8 mouse cellular contexts compared by ENCODE assay signal in genomic region chr9:119978151-119978810, GRCm38 (mm10). TPM values are rescaled to one million over a fixed set of nuclear protein-coding genes. Genes with fewer than 3 reads are reported as not detected.
DNase-seq lines count a peak whose midpoint lies in the region; ATAC-seq and TF ChIP-seq lines count a peak whose summit lies in the region.

No protein-coding gene starts in this region.

- no peaks in the 10 kb centered on the region for H3K27me3 ChIP-seq in hindbrain, postnatal 0 days (ENCODE audit: insufficient read depth, low read length)
- peaks cover 10% of the 10 kb centered on the region for H3K27me3 ChIP-seq in hindbrain, embryonic 14.5 days (ENCODE audit: control insufficient read depth, insufficient read depth, low read length)
- no peaks in the 10 kb centered on the region for H3K27me3 ChIP-seq in E14TG2a.4 (ENCODE audit: insufficient read depth, low read length)
- no peaks in the 10 kb centered on the region for H3K27me3 ChIP-seq in embryonic facial prominence, embryonic 10.5 days (replicated peaks; ENCODE audit: low read depth, poor library complexity, severe bottlenecking)

- no peak overlapping the region for H3K9ac ChIP-seq in hindbrain, postnatal 0 days (replicated peaks; ENCODE audit: low read length)
- no peak overlapping the region for H3K9ac ChIP-seq in hindbrain, embryonic 14.5 days

- H3K4me3 ChIP-seq in hindbrain, postnatal 0 days (ENCODE audit: low read length), result no peak overlapping the region
- H3K4me3 ChIP-seq in hindbrain, embryonic 14.5 days (replicated peaks; ENCODE audit: low read length), result no peak overlapping the region
- H3K4me3 ChIP-seq in E14TG2a.4 (replicated peaks; ENCODE audit: low read length), result peak overlapping the region; percentile 68
- 0 out of 2 replicates have a peak overlapping the region, but pooled peaks have one; percentile 11 for H3K4me3 ChIP-seq in embryonic facial prominence, embryonic 10.5 days

- DNase-seq in hindbrain, postnatal 0 days (ENCODE audit: low spot score), result peak; percentile 25
- DNase-seq in hindbrain, embryonic 14.5 days (ENCODE audit: low spot score), result no peak
- no peak for DNase-seq in embryonic facial prominence, embryonic 10.5 days (ENCODE audit: low spot score)
- DNase-seq in spleen, adult 18-20 months, result peak; percentile 68 to 69
- DNase-seq in frontal cortex, adult 2 months (ENCODE audit: extremely low spot score in 1 of 2, low spot score in 1 of 2), result no peak
- DNase-seq in adrenal gland, adult 2 months, result no peak

- no peak for ATAC-seq in hindbrain, postnatal 0 days
- ATAC-seq in hindbrain, embryonic 14.5 days (ENCODE audit: low FRiP score), result no peak
- ATAC-seq in frontal cortex, adult (ENCODE audit: low TSS enrichment), result no peak

- H3K4me2 ChIP-seq in hindbrain, postnatal 0 days (ENCODE audit: low read depth, low read length), result no peak overlapping the region
- H3K4me2 ChIP-seq in hindbrain, embryonic 14.5 days (replicated peaks), result no peak overlapping the region

- WGBS in hindbrain, postnatal 0 days, result 45% methylated on average over 9 of the region's 9 CpGs
- 45% methylated on average over 9 of the region's 9 CpGs for WGBS in hindbrain, embryonic 14.5 days
- WGBS in embryonic facial prominence, embryonic 10.5 days, result 47% methylated on average over 9 of the region's 9 CpGs

- no peak overlapping the region; the same call in 1 of the 2 replicates for H3K27ac ChIP-seq in hindbrain, postnatal 0 days
- H3K27ac ChIP-seq in hindbrain, embryonic 14.5 days, result no peak overlapping the region
- H3K27ac ChIP-seq in embryonic facial prominence, embryonic 10.5 days (replicated peaks), result peak overlapping the region; percentile 63

- H3K9me3 ChIP-seq in hindbrain, postnatal 0 days (ENCODE audit: low read length), result no peaks in the 10 kb centered on the region
- H3K9me3 ChIP-seq in hindbrain, embryonic 14.5 days (ENCODE audit: control insufficient read depth, low read length), result no peaks in the 10 kb centered on the region
- H3K9me3 ChIP-seq in E14TG2a.4 (ENCODE audit: low read length), result no peaks in the 10 kb centered on the region
- H3K9me3 ChIP-seq in embryonic facial prominence, embryonic 10.5 days, result no peaks in the 10 kb centered on the region

- no peak for TF ChIP-seq CTCF in hindbrain, postnatal 0 days (IDR thresholded peaks at IDR 0.05; ENCODE audit: low read depth)
- TF ChIP-seq CTCF in E14TG2a.4 (conservative IDR thresholded peaks at IDR 0.05; ENCODE audit: low read length), result no peak

- H3K36me3 ChIP-seq in hindbrain, postnatal 0 days (ENCODE audit: insufficient read depth, low read length), result 0 out of 2 replicates have a peak, but pooled peaks cover 3% of the 10 kb centered on the region
- no peaks in the 10 kb centered on the region for H3K36me3 ChIP-seq in hindbrain, embryonic 14.5 days (replicated peaks; ENCODE audit: control insufficient read depth, insufficient read depth)
- peaks cover 44% of the 10 kb centered on the region for H3K36me3 ChIP-seq in E14TG2a.4 (ENCODE audit: insufficient read depth, low read length)
- peaks cover 28% of the 10 kb centered on the region for H3K36me3 ChIP-seq in embryonic facial prominence, embryonic 10.5 days (replicated peaks)

- peaks cover 27% of the 10 kb centered on the region for H3K4me1 ChIP-seq in hindbrain, postnatal 0 days (ENCODE audit: insufficient read depth, low read length)
- H3K4me1 ChIP-seq in hindbrain, embryonic 14.5 days (replicated peaks; ENCODE audit: control insufficient read depth, insufficient read depth, low read length), result peaks cover 39% of the 10 kb centered on the region
- H3K4me1 ChIP-seq in E14TG2a.4 (replicated peaks; ENCODE audit: low read depth, low read length), result peaks cover 97% of the 10 kb centered on the region
- H3K4me1 ChIP-seq in embryonic facial prominence, embryonic 10.5 days, result peaks cover 70% of the 10 kb centered on the region

RNA-seq across cellular contexts. Expression of gene Csrnp1, which starts 6.2 kb away (rescaled TPM):
- 4.5 and 17.4 TPM in 2 replicates for total RNA-seq in hindbrain, postnatal 0 days (2014; rRNA removed)
- 2.7 and 3.1 TPM in 2 replicates for polyA plus RNA-seq in hindbrain, postnatal 0 days (2015; fragmentation: Nextera tagmentation; extraction: Ambion mirVana)
- 0.68 and 0.80 TPM in 2 replicates for polyA plus RNA-seq in hindbrain, embryonic 14.5 days (2014; fragmentation: Nextera tagmentation; extraction: Ambion mirVana)
- polyA plus RNA-seq in embryonic facial prominence, embryonic 10.5 days (2016; fragmentation: Nextera tagmentation; extraction: Ambion mirVana), result 3.1 and 4.8 TPM in 2 replicates
- polyA plus RNA-seq in frontal cortex, adult 2 months (2012; rRNA removed), result 11.2 and 16.6 TPM in 2 replicates
- total RNA-seq in adrenal gland, adult 2 months (2021), result 10 to 100 TPM; 18.7 to 26.5 TPM
- 45.6 and 51.3 TPM in 2 replicates for polyA plus RNA-seq in adrenal gland, adult 2 months (2012; rRNA removed)

RNA-seq across cellular contexts. Expression of gene Ttc21a, which starts 40.9 kb away (rescaled TPM):
- total RNA-seq in hindbrain, postnatal 0 days (2014; rRNA removed), result 4.7 and 4.9 TPM in 2 replicates
- 0.90 and 1.1 TPM in 2 replicates for polyA plus RNA-seq in hindbrain, postnatal 0 days (2015; fragmentation: Nextera tagmentation; extraction: Ambion mirVana)
- 1.2 TPM in 2 replicates for polyA plus RNA-seq in hindbrain, embryonic 14.5 days (2014; fragmentation: Nextera tagmentation; extraction: Ambion mirVana)
- 0.43 and 0.47 TPM in 2 replicates for polyA plus RNA-seq in embryonic facial prominence, embryonic 10.5 days (2016; fragmentation: Nextera tagmentation; extraction: Ambion mirVana)
- 0.34 and 0.63 TPM in 2 replicates for polyA plus RNA-seq in frontal cortex, adult 2 months (2012; rRNA removed)
- total RNA-seq in adrenal gland, adult 2 months (2021), result under 1 TPM in 1 of 2 experiments, not detected in 1; 0.17 TPM
- polyA plus RNA-seq in adrenal gland, adult 2 months (2012; rRNA removed), result 0.04 TPM in 2 replicates

RNA-seq across cellular contexts. Expression of gene Gorasp1, which starts 40.9 kb away (rescaled TPM):
- total RNA-seq in hindbrain, postnatal 0 days (2014; rRNA removed), result 28.1 and 48.4 TPM in 2 replicates
- polyA plus RNA-seq in hindbrain, postnatal 0 days (2015; fragmentation: Nextera tagmentation; extraction: Ambion mirVana), result 20.9 and 21.1 TPM in 2 replicates
- 24.3 and 27.9 TPM in 2 replicates for polyA plus RNA-seq in hindbrain, embryonic 14.5 days (2014; fragmentation: Nextera tagmentation; extraction: Ambion mirVana)
- 27.9 and 29.2 TPM in 2 replicates for polyA plus RNA-seq in embryonic facial prominence, embryonic 10.5 days (2016; fragmentation: Nextera tagmentation; extraction: Ambion mirVana)
- 20.3 and 24.0 TPM in 2 replicates for polyA plus RNA-seq in frontal cortex, adult 2 months (2012; rRNA removed)
- total RNA-seq in adrenal gland, adult 2 months (2021), result 10 to 100 TPM; 15.1 to 31.9 TPM
- polyA plus RNA-seq in adrenal gland, adult 2 months (2012; rRNA removed), result 26.6 and 30.5 TPM in 2 replicates

RNA-seq across cellular contexts. Expression of gene Xirp1, which starts 45.1 kb away (rescaled TPM):
- 0.05 and 0.29 TPM in 2 replicates for total RNA-seq in hindbrain, postnatal 0 days (2014; rRNA removed)
- polyA plus RNA-seq in hindbrain, postnatal 0 days (2015; fragmentation: Nextera tagmentation; extraction: Ambion mirVana), result 0.19 TPM in 1 of 2 replicates, not detected in the other
- polyA plus RNA-seq in hindbrain, embryonic 14.5 days (2014; fragmentation: Nextera tagmentation; extraction: Ambion mirVana), result 0.04 TPM in 1 of 2 replicates, not detected in the other
- 0.04 and 0.38 TPM in 2 replicates for polyA plus RNA-seq in embryonic facial prominence, embryonic 10.5 days (2016; fragmentation: Nextera tagmentation; extraction: Ambion mirVana)
- polyA plus RNA-seq in frontal cortex, adult 2 months (2012; rRNA removed), result 0.04 TPM in 2 replicates
- total RNA-seq in adrenal gland, adult 2 months (2021), result under 1 TPM; 0.37 to 0.48 TPM
- polyA plus RNA-seq in adrenal gland, adult 2 months (2012; rRNA removed), result 0.03 and 0.04 TPM in 2 replicates

Comparison
In these comparisons a context has a peak if more than half of its experiments do, and no peak if none do; other contexts are left out.
1. DNase-seq: peak in hindbrain, postnatal 0 days (single experiment) and spleen, adult 18-20 months (2 of 2); none in hindbrain, embryonic 14.5 days (single experiment), embryonic facial prominence, embryonic 10.5 days (single experiment), frontal cortex, adult 2 months (0 of 2) and adrenal gland, adult 2 months (single experiment).
2. H3K4me3 ChIP-seq: peak in E14TG2a.4 (single experiment) and embryonic facial prominence, embryonic 10.5 days (single experiment); none in hindbrain, postnatal 0 days (single experiment) and hindbrain, embryonic 14.5 days (single experiment).